Mouse (Mus musculus) CH12.LX (cell line): ENCODE measurements around the gene Col16a1.

Experiments used
- CTCF ChIP-seq, 2 experiments: IDR thresholded peaks in 1 of 2; conservative IDR thresholded peaks in 1 of 2; 2 replicates each; pipeline ENCODE4 v1.5.1; 2011 to 2012; ENCODE audit warnings: low read depth in 2 of 2, low read length in 2 of 2, improper control_type of control experiment in 1 of 2, inconsistent platforms in 1 of 2, mild to moderate bottlenecking in 1 of 2, moderate library complexity in 1 of 2
- EP300 ChIP-seq: IDR thresholded peaks from 2 replicates; pipeline ENCODE4 v1.6.1; 2011; ENCODE audit warnings: low read length, improper control_type of control experiment
- GABPA ChIP-seq: IDR thresholded peaks from 2 replicates; pipeline ENCODE4 v1.6.1; 2012; ENCODE audit warnings: low read depth, low read length, improper control_type of control experiment, inconsistent platforms; ENCODE audit not compliant: insufficient replicate concordance
- HCFC1 ChIP-seq: IDR thresholded peaks from 2 replicates; pipeline ENCODE4 v1.6.1; 2012; ENCODE audit warnings: low read depth, mild to moderate bottlenecking, inconsistent platforms, low read length, improper control_type of control experiment
- POLR2A ChIP-seq: IDR thresholded peaks from 2 replicates; pipeline ENCODE4 v1.6.1; 2011; ENCODE audit warnings: low read depth, mild to moderate bottlenecking, improper control_type of control experiment, low read length
- RCOR1 ChIP-seq: conservative IDR thresholded peaks from 2 replicates; pipeline ENCODE4 v1.6.1; 2012; ENCODE audit warnings: low read depth, mild to moderate bottlenecking, inconsistent platforms, low read length, improper control_type of control experiment
- SIN3A ChIP-seq: IDR thresholded peaks from 2 replicates; pipeline ENCODE4 v1.6.1; 2012; ENCODE audit warnings: low read length, improper control_type of control experiment, inconsistent platforms
- SMC3 ChIP-seq: IDR thresholded peaks from 2 replicates; pipeline ENCODE4 v1.6.1; 2011; ENCODE audit warnings: low read depth, low read length, improper control_type of control experiment

GRCm38 (mm10) chr4:130010723-130011122 lies 36.9 kb upstream of the Col16a1 start:
- TF ChIP-seq POLR2A (no peak), RCOR1 (no peak), SIN3A (no peak), SMC3 (no peak), CTCF (conservative IDR thresholded peaks at IDR 0.05 in 1 of 2, IDR thresholded peaks at IDR 0.05 in 1 of 2; ENCODE audit: low read depth in 2 of 2, low read length in 2 of 2) (no peak), EP300 (no peak), HCFC1 (no peak), GABPA (no peak)
